Mouse (Mus musculus): ENCODE measurements at regions not wholly inside any gene's neighbourhood (a gene's known extent, or its start where the extent isn't known, plus 50 kb on each side); places are given as distances from the start of the nearest gene placed in this dataset.

GRCm38 (mm10) chr9:47054595-47054994, 56.1 kb downstream of the Gm4791 start:
- no peak for DNase-seq

DNA sequence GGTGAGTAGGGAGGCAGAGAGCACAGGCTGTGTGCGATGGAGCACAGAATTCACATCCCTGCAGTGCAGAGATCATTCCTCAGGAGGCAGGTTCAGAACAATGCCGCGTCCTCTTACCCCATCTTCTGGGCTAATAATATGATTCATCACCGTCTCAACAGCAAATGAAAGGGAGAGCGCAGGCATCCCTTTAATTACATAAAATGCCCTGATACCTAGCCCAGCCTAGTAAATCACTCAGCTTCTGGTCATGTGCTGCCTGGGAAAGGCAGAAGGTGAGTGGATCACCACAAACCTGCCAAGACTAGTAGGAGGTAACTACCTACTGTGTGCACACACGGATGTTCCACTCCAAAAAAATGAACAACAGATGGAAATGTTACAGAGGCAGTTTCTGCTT, 57.0 kb downstream of the Gm4791 start:
- DNase-seq: no peak

DNA sequence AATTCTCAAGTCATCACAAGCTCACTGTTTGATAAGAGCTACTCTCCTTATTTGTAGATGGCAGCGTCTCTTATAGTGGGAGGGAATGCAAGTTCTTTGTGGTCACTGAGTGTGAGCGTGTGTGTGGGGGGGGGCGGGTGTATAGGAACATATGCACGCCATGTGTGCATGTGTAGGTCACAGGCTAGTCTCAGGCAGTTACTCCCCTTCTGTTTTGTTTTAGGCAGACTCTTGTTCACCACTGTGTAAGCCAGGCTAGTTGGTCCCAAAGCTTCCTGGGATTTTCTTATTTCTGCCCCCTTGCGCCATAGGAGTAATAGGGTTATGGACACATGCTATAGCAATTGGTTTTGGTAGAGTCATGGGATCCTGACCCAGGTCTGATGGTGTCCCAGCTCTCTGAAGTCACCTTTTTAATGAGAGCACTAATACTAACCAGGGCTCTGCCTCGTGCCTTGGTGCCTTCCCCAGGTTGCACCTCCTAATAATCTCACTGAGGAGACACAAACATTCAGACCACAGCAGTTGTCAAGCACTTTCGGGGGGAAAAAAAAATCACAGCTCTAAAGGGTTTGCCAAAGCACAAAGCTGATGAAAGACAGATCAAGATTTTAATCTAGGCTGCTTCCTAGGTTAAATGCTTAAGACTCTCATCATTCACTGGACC, 60.9 kb downstream of the Gm4791 start:
- DNase-seq: no peak

DNA sequence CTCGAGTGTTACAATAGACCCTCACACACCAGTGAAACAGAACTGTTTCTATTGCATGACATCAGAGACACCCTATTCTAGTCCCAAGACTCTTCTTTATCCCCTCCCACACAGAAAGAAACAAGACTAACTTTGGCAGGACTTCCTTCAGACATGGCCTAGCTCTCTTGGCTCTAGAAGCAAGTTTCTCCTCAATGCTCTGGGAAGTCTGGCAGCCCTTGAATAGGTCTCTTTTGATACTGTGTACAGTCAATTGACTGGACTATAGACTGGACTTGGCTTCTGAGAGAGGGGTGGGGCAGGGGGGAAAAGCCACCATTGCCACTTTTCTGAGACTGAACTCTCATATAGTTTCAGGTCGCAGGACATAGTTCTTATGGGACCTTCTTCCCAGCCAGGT, 62.2 kb downstream of the Gm4791 start:
- no peak for DNase-seq

GRCm38 (mm10) chr9:47062516-47062915, 64.0 kb downstream of the Gm4791 start:
- DNase-seq: no peak

GRCm38 (mm10) chr9:47063751-47064150, 65.2 kb downstream of the Gm4791 start:
- no peak for DNase-seq

GRCm38 (mm10) chr9:47064463-47065032, 66.0 kb downstream of the Gm4791 start:
- peak; percentile 68 for DNase-seq

DNA sequence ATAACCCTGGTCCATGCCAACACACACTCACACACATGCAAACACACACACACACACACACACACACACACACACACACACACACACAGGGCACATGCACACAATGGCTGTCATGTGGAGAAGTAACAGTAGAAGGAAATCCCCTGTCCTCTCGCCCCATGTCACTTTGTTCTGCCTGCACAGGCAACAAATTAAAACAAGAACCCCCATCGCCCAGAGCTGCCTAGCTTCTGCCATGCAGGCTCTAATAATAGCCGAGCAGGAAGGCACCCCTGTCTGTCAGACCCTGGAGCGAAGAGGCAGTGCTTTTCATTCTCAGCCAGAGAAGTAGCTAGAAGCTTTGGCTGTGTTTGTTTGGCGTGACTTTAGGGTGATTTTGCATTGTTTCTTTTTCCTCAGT, 70.9 kb downstream of the Gm4791 start:
- DNase-seq: no peak

- no peak for DNase-seq
Observed at GRCm38 (mm10) chr9:47070958-47071357, 72.4 kb downstream of the Gm4791 start.

- no peak for DNase-seq
Observed at GRCm38 (mm10) chr9:47076946-47077345, 78.4 kb downstream of the Gm4791 start.

DNA sequence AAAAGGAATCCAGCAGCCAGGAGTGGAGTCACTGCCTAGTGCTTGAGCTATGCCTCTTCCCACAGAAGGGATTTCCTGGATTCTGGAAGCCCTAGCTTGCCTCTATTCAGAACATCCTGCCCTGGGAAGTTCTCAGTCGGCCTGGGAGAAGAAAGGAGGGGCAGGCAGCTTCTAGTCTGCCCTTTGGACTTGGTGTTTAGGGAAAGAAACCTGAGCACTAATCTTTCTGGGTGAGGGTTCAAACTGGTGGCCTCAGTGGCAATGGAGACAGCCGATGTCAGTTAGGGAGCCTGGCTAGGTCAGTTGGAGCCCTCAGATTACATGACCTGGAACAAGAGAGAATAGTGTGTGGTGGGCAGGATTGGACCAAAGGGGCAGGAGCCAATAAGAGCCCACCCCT, 78.9 kb downstream of the Gm4791 start:
- DNase-seq: no peak

DNA sequence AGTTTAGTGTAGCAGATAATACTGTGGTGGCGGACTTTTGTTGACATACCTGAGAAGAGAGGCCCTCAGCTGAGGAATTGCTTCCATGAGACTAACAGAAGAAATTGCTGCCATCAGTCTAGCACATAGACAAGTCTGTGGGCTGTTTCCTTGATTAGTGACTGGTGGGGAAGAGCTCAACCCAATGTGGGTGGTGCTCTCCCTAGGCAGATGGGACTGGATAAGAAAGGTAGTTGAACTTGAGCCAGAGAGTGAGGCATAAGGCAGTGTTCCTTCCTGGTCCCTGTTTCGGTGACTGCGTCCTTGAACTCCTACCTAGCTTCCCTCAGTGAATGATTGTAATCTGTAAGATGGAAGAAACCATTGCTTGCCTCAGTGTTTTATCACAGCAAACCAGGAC, 79.4 kb downstream of the Gm4791 start:
- no peak for DNase-seq

- DNase-seq: no peak
Observed at GRCm38 (mm10) chr9:47081407-47081806, 82.9 kb downstream of the Gm4791 start.

DNA sequence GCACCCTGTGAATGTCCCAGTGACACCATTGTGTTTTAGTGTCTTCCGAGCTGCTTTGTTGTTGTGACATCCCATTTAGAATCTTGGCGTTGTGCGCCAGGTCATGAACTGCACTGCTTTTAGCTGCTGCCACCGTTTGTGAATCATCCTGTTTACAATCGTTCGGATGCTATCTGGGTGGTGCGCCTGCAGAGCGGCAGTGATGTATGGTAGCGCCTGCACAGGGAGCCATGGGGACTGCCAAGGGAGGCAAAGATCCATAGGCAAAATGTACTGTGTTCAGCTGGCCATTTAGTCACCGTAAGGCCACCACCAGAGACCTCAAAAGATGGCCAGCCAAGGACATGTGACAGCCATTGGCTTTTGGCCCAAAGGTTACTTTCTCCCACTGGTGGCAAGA, 93.3 kb downstream of the Gm4791 start:
- DNase-seq: no peak

DNA sequence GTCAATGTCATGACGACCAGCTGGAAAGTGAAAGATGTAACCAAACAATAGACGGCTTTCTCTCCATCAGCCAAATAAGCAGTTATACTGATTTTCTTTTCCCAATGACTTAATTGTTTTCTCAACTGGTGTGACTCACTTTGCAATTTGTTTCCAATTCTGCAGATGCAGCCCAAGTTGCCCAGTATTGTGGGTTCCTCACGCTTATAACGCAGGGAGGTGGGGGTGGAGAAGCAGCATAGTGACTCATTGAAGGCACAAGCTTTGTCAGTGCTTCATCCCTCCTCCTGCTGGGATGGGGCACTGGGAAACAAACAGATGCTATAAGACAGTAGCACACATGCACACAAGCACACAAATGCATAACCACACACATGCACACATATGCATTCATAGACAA, 97.1 kb downstream of the Gm4791 start:
- no peak for DNase-seq

DNA sequence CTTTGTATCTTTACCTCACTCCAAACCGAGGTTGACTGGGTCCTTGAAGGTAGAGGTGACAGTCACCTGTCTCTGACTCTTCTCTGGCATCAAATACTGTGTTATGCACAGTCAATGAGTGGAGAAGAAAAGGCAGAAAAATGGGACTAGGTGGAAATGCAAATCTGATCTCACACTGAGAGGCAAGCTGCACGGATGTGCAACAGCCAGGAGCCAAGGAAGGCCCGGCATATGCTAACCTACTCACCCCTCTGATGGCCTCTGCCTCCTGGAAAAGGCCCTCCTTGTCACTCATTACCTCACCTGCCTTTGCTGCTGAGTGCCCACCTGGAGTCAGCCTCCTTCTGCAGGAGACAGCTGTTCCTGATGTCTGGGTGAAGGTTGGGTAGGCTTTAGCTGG, 104.8 kb downstream of the Gm4791 start:
- DNase-seq: no peak

DNA sequence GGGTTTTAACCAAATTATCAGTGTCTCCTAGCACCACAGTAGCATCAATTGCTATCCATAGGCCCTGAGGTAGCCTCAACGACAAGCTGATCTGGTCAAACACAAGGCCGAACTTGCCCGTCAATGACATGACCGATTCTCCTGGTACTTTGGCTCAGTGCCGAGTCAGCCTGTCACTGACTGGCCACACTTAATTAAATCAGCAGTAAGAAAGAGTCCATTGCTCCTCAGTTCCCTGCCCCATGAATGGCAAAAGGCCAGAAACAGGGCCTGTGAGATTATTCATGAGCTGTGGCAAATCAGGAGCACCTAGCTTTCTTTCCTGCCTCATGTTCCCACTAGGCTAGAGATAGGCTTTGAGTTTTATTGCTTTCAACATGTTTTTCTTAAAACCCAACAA, 105.4 kb downstream of the Gm4791 start:
- peak; percentile 34 for DNase-seq

GRCm38 (mm10) chr9:47108096-47108495, 109.6 kb downstream of the Gm4791 start:
- DNase-seq: peak; percentile 13

DNA sequence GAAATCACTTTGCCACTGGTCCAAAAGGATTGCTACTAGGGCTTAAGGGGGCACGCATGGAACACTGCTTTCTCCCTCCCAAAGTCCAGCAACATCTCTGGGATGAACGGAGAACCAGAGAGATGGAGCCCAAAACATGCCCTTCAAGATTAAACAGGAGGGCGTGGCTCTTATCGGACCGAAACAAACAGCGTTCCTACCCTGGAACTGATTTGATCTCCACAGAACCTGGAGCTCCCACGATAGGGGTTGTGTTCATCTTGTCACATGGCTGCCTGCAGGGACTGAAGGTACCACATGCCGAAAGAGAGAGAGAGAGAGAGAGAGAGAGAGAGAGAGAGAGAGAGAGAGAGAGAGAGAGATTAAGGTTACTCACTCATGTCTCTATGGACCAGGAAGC, 120.7 kb downstream of the Gm4791 start:
- no peak for DNase-seq

GRCm38 (mm10) chr9:47123113-47123512, 124.6 kb downstream of the Gm4791 start:
- DNase-seq: peak; percentile 11

GRCm38 (mm10) chr9:47125517-47125916, 127.0 kb downstream of the Gm4791 start:
- no peak for DNase-seq

DNA sequence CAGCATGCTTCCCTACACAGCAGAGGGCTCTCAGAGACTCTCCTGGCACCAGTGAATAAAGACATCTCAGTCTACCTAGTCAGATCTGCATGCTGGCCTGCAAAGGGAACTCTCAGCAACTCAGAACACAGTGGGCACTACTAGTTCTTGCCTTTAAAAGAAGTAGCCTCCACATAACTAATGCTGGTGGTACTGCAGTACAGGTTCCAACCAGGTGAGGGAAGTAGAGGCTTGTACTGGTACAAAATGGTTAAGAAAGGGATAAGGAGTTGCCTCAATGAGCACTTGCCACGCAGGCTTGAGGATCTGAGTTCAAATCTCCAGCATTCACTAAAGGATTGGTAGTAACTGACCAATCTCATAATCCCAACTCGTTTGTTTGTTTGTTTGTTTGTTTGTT, 127.7 kb downstream of the Gm4791 start:
- no peak for DNase-seq

- peak; percentile 26 for DNase-seq
Observed at GRCm38 (mm10) chr9:47127756-47128424, 129.3 kb downstream of the Gm4791 start.

DNA sequence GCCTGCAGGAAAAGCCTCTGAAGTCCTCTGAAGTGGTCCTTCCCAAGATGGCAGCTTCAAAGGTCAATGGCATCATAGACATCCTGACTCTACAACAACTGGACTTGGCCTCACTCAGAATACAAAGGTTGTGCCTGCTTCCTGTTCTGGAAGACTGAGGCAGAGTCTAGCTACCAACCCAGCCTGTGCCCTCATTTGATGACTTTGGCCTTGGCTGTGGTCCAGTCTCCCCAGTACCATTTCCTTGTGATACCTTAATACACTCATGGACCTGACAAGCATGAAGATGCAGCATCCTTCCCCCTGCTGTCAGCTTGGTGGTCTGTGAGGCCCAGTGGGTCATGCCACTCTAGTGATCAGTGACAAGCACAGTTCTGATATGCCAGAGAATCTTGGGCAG, 130.6 kb downstream of the Gm4791 start:
- no peak for DNase-seq

- no peak for DNase-seq
Observed at GRCm38 (mm10) chr9:47133454-47133853, 134.9 kb downstream of the Gm4791 start.
